Comparison of ENCODE assay signal across 24 mouse cellular contexts in genomic region chr1:63507386-63507785, GRCm38 (mm10).
DNase-seq lines count a peak whose midpoint lies in the region; ATAC-seq and TF ChIP-seq lines count a peak whose summit lies in the region.
"Had no signal": no experiment of that assay in that cellular context is flagged by ENCODE, and none has a peak within 500 bp of the region (broad histone marks: within the 10 kb centered on the region; RNA-seq: fewer than 3 reads in every experiment).

No protein-coding gene starts in this region.

- H3K4me2 ChIP-seq in forebrain, postnatal 0 days (ENCODE audit: low read depth): no peak overlapping the region
- H3K4me2 ChIP-seq: embryonic facial prominence, embryonic 15.5 days; forebrain, embryonic 12.5 days; forebrain, embryonic 15.5 days; heart, embryonic 11.5 days; hindbrain, embryonic 12.5 days; hindbrain, embryonic 15.5 days had no signal

- H3K9ac ChIP-seq in heart, adult 2 months (ENCODE audit: low read depth, low read length): no peak overlapping the region
- no peak overlapping the region for H3K9ac ChIP-seq in forebrain, postnatal 0 days
- H3K9ac ChIP-seq: embryonic facial prominence, embryonic 15.5 days; forebrain, embryonic 12.5 days; forebrain, embryonic 15.5 days; hindbrain, embryonic 12.5 days; hindbrain, embryonic 15.5 days had no signal

- no peak overlapping the region for H3K27ac ChIP-seq in heart, adult 2 months
- peak overlapping the region; percentile 21 for H3K27ac ChIP-seq in brown adipose tissue, adult 24 weeks (replicated peaks; ENCODE audit: low read depth, low read length)
- H3K27ac ChIP-seq in forebrain, postnatal 0 days (ENCODE audit: low read depth, low read length): no peak overlapping the region
- H3K27ac ChIP-seq: embryonic facial prominence, embryonic 15.5 days; forebrain, embryonic 12.5 days; forebrain, embryonic 15.5 days; gastrocnemius, adult 2 months; hindbrain, embryonic 12.5 days; hindbrain, embryonic 15.5 days had no signal

- H3K36me3 ChIP-seq in heart, adult 2 months (ENCODE audit: control insufficient read depth, insufficient read depth, low read length): no peaks in the 10 kb centered on the region
- H3K36me3 ChIP-seq in forebrain, postnatal 0 days (ENCODE audit: insufficient read depth): no peaks in the 10 kb centered on the region
- H3K36me3 ChIP-seq: embryonic facial prominence, embryonic 15.5 days; forebrain, embryonic 12.5 days; forebrain, embryonic 15.5 days; hindbrain, embryonic 12.5 days; hindbrain, embryonic 15.5 days had no signal

- H3K79me2 ChIP-seq in heart, adult 2 months (replicated peaks; ENCODE audit: control insufficient read depth, insufficient read depth, low read length): no peaks in the 10 kb centered on the region

- DNase-seq in heart, adult 11 months: peak; percentile 71
- no peak for DNase-seq in heart, adult 2 months
- DNase-seq in NIH3T3 (ENCODE audit: low read depth): peak; percentile 81
- DNase-seq in skeletal muscle tissue, adult 2 months (ENCODE audit: low read depth, low spot score): peak; percentile 38
- DNase-seq in T-cell, adult 2 months (ENCODE audit: low spot score): no peak
- no peak for DNase-seq in forebrain, postnatal 0 days
- DNase-seq: adrenal gland, adult 8-10 months; adrenal gland, postnatal 25 days; cerebellum, adult 18-20 months; cerebellum, adult 9-11 months; cerebellum, postnatal 25 days; gastrocnemius, adult 2 months; gastrocnemius, postnatal 25 days; kidney, adult 2 months had no signal

- no peak overlapping the region for H3K4me3 ChIP-seq in heart, adult 2 months
- H3K4me3 ChIP-seq in brown adipose tissue, adult 24 weeks (ENCODE audit: insufficient read depth, low read depth, low read length): no peak overlapping the region
- no peak overlapping the region for H3K4me3 ChIP-seq in forebrain, postnatal 0 days (ENCODE audit: low read depth, low read length)
- H3K4me3 ChIP-seq: embryonic facial prominence, embryonic 15.5 days; erythroblast, embryonic 14.5 days; forebrain, embryonic 12.5 days; forebrain, embryonic 15.5 days; gastrocnemius, adult 2 months; hindbrain, embryonic 12.5 days; hindbrain, embryonic 15.5 days had no signal

- no peak for TF ChIP-seq POLR2A in heart, adult 2 months (IDR thresholded peaks at IDR 0.05; ENCODE audit: insufficient read depth, low read depth, low read length)

- no peak for TF ChIP-seq CTCF in heart, adult 2 months (IDR thresholded peaks at IDR 0.05)
- TF ChIP-seq CTCF in forebrain, postnatal 0 days (IDR thresholded peaks at IDR 0.05; ENCODE audit: low read depth): no peak

- H3K27me3 ChIP-seq in heart, adult 2 months (ENCODE audit: control insufficient read depth, insufficient read depth, low read length): no peaks in the 10 kb centered on the region
- H3K27me3 ChIP-seq in forebrain, postnatal 0 days (ENCODE audit: insufficient read depth, low read length): no peaks in the 10 kb centered on the region
- H3K27me3 ChIP-seq: embryonic facial prominence, embryonic 15.5 days; forebrain, embryonic 12.5 days; forebrain, embryonic 15.5 days; hindbrain, embryonic 12.5 days; hindbrain, embryonic 15.5 days had no signal

- intact Hi-C loops in heart, adult 2 months (cut with DNase I): no loop called here

- H3K9me3 ChIP-seq in forebrain, postnatal 0 days (ENCODE audit: low read length): no peaks in the 10 kb centered on the region
- H3K9me3 ChIP-seq: embryonic facial prominence, embryonic 15.5 days; forebrain, embryonic 12.5 days; forebrain, embryonic 15.5 days; hindbrain, embryonic 12.5 days; hindbrain, embryonic 15.5 days had no signal

- ATAC-seq in forebrain, postnatal 0 days: no peak
- ATAC-seq: forebrain, embryonic 15.5 days; intestine, postnatal 0 days; Patski had no signal

- 64% methylated on average over 4 of the region's 4 CpGs for WGBS in heart, adult 2 months
- WGBS in forebrain, postnatal 0 days: 81% methylated on average over 4 of the region's 4 CpGs

- TF ChIP-seq EP300 in heart, adult 2 months (IDR thresholded peaks at IDR 0.05; ENCODE audit: insufficient read depth, low read depth, low read length): no peak

- H3K4me1 ChIP-seq in heart, adult 2 months (ENCODE audit: control insufficient read depth, insufficient read depth, low read length): no peaks in the 10 kb centered on the region
- peaks cover 6% of the 10 kb centered on the region; the same call in 1 of the 2 replicates for H3K4me1 ChIP-seq in brown adipose tissue, adult 24 weeks (ENCODE audit: control insufficient read depth, insufficient read depth, insufficient read length, low read length)
- H3K4me1 ChIP-seq in forebrain, postnatal 0 days (ENCODE audit: insufficient read depth): no peaks in the 10 kb centered on the region
- H3K4me1 ChIP-seq: embryonic facial prominence, embryonic 15.5 days; forebrain, embryonic 12.5 days; forebrain, embryonic 15.5 days; hindbrain, embryonic 12.5 days; hindbrain, embryonic 15.5 days had no signal

Comparison
In these comparisons a context has a peak if more than half of its experiments do, and no peak if none do; other contexts are left out.
1. DNase-seq: peak in heart, adult 11 months (single experiment), NIH3T3 (single experiment) and skeletal muscle tissue, adult 2 months (single experiment); none in heart, adult 2 months (0 of 2), T-cell, adult 2 months (single experiment) and forebrain, postnatal 0 days (single experiment).